Mouse (Mus musculus) intestine, postnatal 0 days (tissue): ENCODE data around the gene Dcun1d3. TPM values are rescaled to one million over a fixed set of nuclear protein-coding genes. Genes with fewer than 3 reads are reported as not detected.

Source experiments
- ATAC-seq: fragments of 200-750 bp; cut with Nextera tagmentation; 2 replicates; pipeline ENCODE4 v1.8.0; 2017; ENCODE audit warnings: mild to moderate bottlenecking, moderate TSS enrichment, moderate library complexity
- H3K27ac ChIP-seq: fragments of 300-500 bp; sonication (generic); 2 replicates; pipeline ENCODE4 v1.5.1; 2014; ENCODE audit warnings: mild to moderate bottlenecking, low read depth, low read length, moderate library complexity
- H3K27me3 ChIP-seq: fragments of 300-500 bp; sonication (generic); replicated peaks from 2 replicates; pipeline ENCODE4 v1.6.1; 2014; ENCODE audit warnings: low read length, mixed read lengths; ENCODE audit not compliant: control insufficient read depth, insufficient read depth
- H3K36me3 ChIP-seq: fragments of 300-500 bp; sonication (generic); 2 replicates; pipeline ENCODE4 v1.6.1; 2014; ENCODE audit warnings: mild to moderate bottlenecking, moderate library complexity; ENCODE audit not compliant: control insufficient read depth, insufficient read depth
- H3K4me1 ChIP-seq: fragments of 300-500 bp; sonication (generic); replicated peaks from 2 replicates; pipeline ENCODE4 v1.6.1; 2014; ENCODE audit warnings: antibody characterized with exemption, low read length, mixed read lengths; ENCODE audit not compliant: control insufficient read depth, insufficient read depth
- H3K4me2 ChIP-seq: fragments of 300-500 bp; sonication (generic); replicated peaks from 2 replicates; pipeline ENCODE4 v1.6.1; 2014; ENCODE audit warnings: low read depth, mild to moderate bottlenecking, moderate library complexity
- H3K4me3 ChIP-seq: fragments of 300-500 bp; sonication (generic); 2 replicates; pipeline ENCODE4 v1.5.1; 2014; ENCODE audit warnings: low read depth, low read length
- H3K9ac ChIP-seq: fragments of 300-500 bp; sonication (generic); 2 replicates; pipeline ENCODE4 v1.6.1; 2014; ENCODE audit warnings: mild to moderate bottlenecking, low read depth, low read length
- H3K9me3 ChIP-seq: fragments of 300-500 bp; sonication (generic); 2 replicates; pipeline ENCODE4 v1.6.1; 2016; ENCODE audit warnings: mixed run types; ENCODE audit not compliant: control insufficient read depth
- CTCF ChIP-seq: sonication (generic); IDR thresholded peaks from 2 replicates; pipeline ENCODE4 v1.5.1; 2016; ENCODE audit warnings: low read depth, mild to moderate bottlenecking, control low read depth, antibody characterized with exemption, moderate library complexity
- WGBS: fragments of 180-500 bp; shearing (Covaris S2); extraction: QIAGEN DNeasy Blood & Tissue Kit; methylation state at CpG from one replicate; pipeline ENCODE4 v1.1.7; 2014; 5-methylcytosine and 5-hydroxymethylcytosine counted together
- polyA plus RNA-seq: library from polyadenylated mRNA; unstranded; fragments of >200 nt; fragmentation: Nextera tagmentation; extraction: Ambion mirVana; gene quantifications from 2 replicates; pipeline ENCODE4 v1.2.1, GENCODE M21; 2015

The Dcun1d3 gene
- polyA plus RNA-seq, 1 experiment from 2014 or later, result 11.9 TPM

GRCm38 (mm10) chr7:119862167-119862566, 33.9 kb downstream of the Dcun1d3 start:
- H3K27me3 ChIP-seq, result no peaks in the 10 kb centered on the region
- peaks cover 13% of the 10 kb centered on the region; the same call in 1 of the 2 replicates for H3K4me1 ChIP-seq
- TF ChIP-seq CTCF, result no peak
- H3K27ac ChIP-seq, result peak overlapping the region; percentile 55; the same call in 1 of the 2 replicates
- H3K4me2 ChIP-seq, result no peak overlapping the region
- H3K9ac ChIP-seq, result no peak overlapping the region; the same call in 1 of the 2 replicates
- peaks cover 8% of the 10 kb centered on the region for H3K36me3 ChIP-seq
- H3K9me3 ChIP-seq, result no peaks in the 10 kb centered on the region
- no peak overlapping the region for H3K4me3 ChIP-seq
- WGBS, result 26% methylated on average over 1 of the region's 1 CpGs
- ATAC-seq, result no peak

- Histone ChIP-seq H3K27ac (peak overlapping the region; percentile 55), H3K36me3 (peaks cover 8% of the 10 kb centered on the region), H3K4me3 (no peak overlapping the region), H3K4me1 (peaks cover 13% of the 10 kb centered on the region; the same call in 1 of the 2 replicates), H3K9ac (no peak overlapping the region; the same call in 1 of the 2 replicates), H3K9me3 (no peaks in the 10 kb centered on the region), H3K4me2 (no peak overlapping the region), H3K27me3 (no peaks in the 10 kb centered on the region)
- 34% methylated on average over 6 of the region's 6 CpGs for WGBS
- ATAC-seq, result peak; percentile 47
- peak; percentile 19; the same call in 1 of the 2 replicates for TF ChIP-seq CTCF
Observed at GRCm38 (mm10) chr7:119861335-119862091, 34.6 kb downstream of the Dcun1d3 start.

GRCm38 (mm10) chr7:119860971-119861334, 35.1 kb downstream of the Dcun1d3 start:
- H3K4me3 ChIP-seq, result no peak overlapping the region
- no peak for TF ChIP-seq CTCF
- no peaks in the 10 kb centered on the region for H3K27me3 ChIP-seq
- no peak overlapping the region for H3K9ac ChIP-seq
- no peaks in the 10 kb centered on the region for H3K9me3 ChIP-seq
- H3K4me1 ChIP-seq, result peaks cover 13% of the 10 kb centered on the region; the same call in 1 of the 2 replicates
- H3K4me2 ChIP-seq, result no peak overlapping the region
- ATAC-seq, result peak; percentile 89
- peaks cover 8% of the 10 kb centered on the region for H3K36me3 ChIP-seq
- peak overlapping the region; percentile 55 for H3K27ac ChIP-seq

GRCm38 (mm10) chr7:119860554-119860953, 35.5 kb downstream of the Dcun1d3 start:
- no peak overlapping the region for H3K4me3 ChIP-seq
- no peak overlapping the region for H3K9ac ChIP-seq
- H3K36me3 ChIP-seq, result peaks cover 12% of the 10 kb centered on the region
- no peaks in the 10 kb centered on the region for H3K9me3 ChIP-seq
- ATAC-seq, result peak; percentile 94
- WGBS, result 32% methylated on average over 2 of the region's 2 CpGs
- H3K27ac ChIP-seq, result peak overlapping the region; percentile 55
- no peak overlapping the region for H3K4me2 ChIP-seq
- H3K27me3 ChIP-seq, result no peaks in the 10 kb centered on the region
- H3K4me1 ChIP-seq, result peaks cover 13% of the 10 kb centered on the region; the same call in 1 of the 2 replicates
- no peak for TF ChIP-seq CTCF

- no peak for TF ChIP-seq CTCF
- Histone ChIP-seq H3K4me2 (no peak overlapping the region), H3K9me3 (no peaks in the 10 kb centered on the region), H3K4me1 (peaks cover 13% of the 10 kb centered on the region; the same call in 1 of the 2 replicates), H3K27me3 (no peaks in the 10 kb centered on the region), H3K27ac (peak overlapping the region; percentile 55; the same call in 1 of the 2 replicates), H3K4me3 (no peak overlapping the region), H3K36me3 (peaks cover 12% of the 10 kb centered on the region), H3K9ac (no peak overlapping the region)
- peak; percentile 23; the same call in 1 of the 2 replicates for ATAC-seq
- WGBS, result 82% methylated on average over 3 of the region's 3 CpGs
Observed at GRCm38 (mm10) chr7:119860116-119860515, 36.0 kb downstream of the Dcun1d3 start.

GRCm38 (mm10) chr7:119859476-119859875, 36.6 kb downstream of the Dcun1d3 start:
- Histone ChIP-seq H3K4me1 (peaks cover 12% of the 10 kb centered on the region; the same call in 1 of the 2 replicates), H3K4me3 (no peak overlapping the region), H3K4me2 (no peak overlapping the region), H3K9me3 (no peaks in the 10 kb centered on the region), H3K9ac (no peak overlapping the region), H3K27ac (no peak overlapping the region), H3K36me3 (peaks cover 12% of the 10 kb centered on the region), H3K27me3 (no peaks in the 10 kb centered on the region)
- no peak for ATAC-seq
- peak; percentile 58 for TF ChIP-seq CTCF
- 82% methylated on average over 6 of the region's 6 CpGs for WGBS
